Mouse (Mus musculus) liver, embryonic 15.5 days (tissue): ENCODE measurements around the gene Krtap1-3. TPM values are rescaled to one million over a fixed set of nuclear protein-coding genes. Genes with fewer than 3 reads are reported as not detected.
"Not testable (repeated sequence)": the region's sequence is repeated elsewhere in the genome, so short reads cannot be mapped to it uniquely, and the experiment has no call there.

Experiments used
- ATAC-seq: fragments of 200-750 bp; cut with Nextera tagmentation; 2 replicates; pipeline ENCODE4 v1.8.0; 2017; ENCODE audit warnings: moderate number of reproducible peaks, mild to moderate bottlenecking, moderate library complexity; ENCODE audit not compliant: insufficient read depth
- H3K27ac ChIP-seq: fragments of 300-500 bp; sonication (generic); replicated peaks from 2 replicates; pipeline ENCODE4 v1.5.1; 2015; ENCODE audit warnings: mild to moderate bottlenecking, inconsistent platforms
- H3K27me3 ChIP-seq: fragments of 300-500 bp; sonication (generic); 2 replicates; pipeline ENCODE4 v1.6.1; 2015; ENCODE audit warnings: mild to moderate bottlenecking, inconsistent platforms
- H3K36me3 ChIP-seq: fragments of 300-500 bp; sonication (generic); replicated peaks from 2 replicates; pipeline ENCODE4 v1.6.1; 2015; ENCODE audit warnings: moderate library complexity, mild to moderate bottlenecking, inconsistent platforms
- H3K4me1 ChIP-seq: fragments of 300-500 bp; sonication (generic); replicated peaks from 2 replicates; pipeline ENCODE4 v1.6.1; 2015; ENCODE audit warnings: inconsistent platforms
- H3K4me2 ChIP-seq: fragments of 300-500 bp; sonication (generic); 2 replicates; pipeline ENCODE4 v1.6.1; 2015; ENCODE audit warnings: moderate library complexity, mild to moderate bottlenecking, inconsistent platforms
- H3K4me3 ChIP-seq: fragments of 300-500 bp; sonication (generic); replicated peaks from 2 replicates; pipeline ENCODE4 v1.5.1; 2015; ENCODE audit warnings: mild to moderate bottlenecking, inconsistent platforms
- H3K9ac ChIP-seq: fragments of 300-500 bp; sonication (generic); 2 replicates; pipeline ENCODE4 v1.6.1; 2015; ENCODE audit warnings: moderate library complexity, mild to moderate bottlenecking, inconsistent platforms
- H3K9me3 ChIP-seq: fragments of 300-500 bp; sonication (generic); replicated peaks from 2 replicates; pipeline ENCODE4 v1.6.1; 2016; ENCODE audit warnings: inconsistent platforms
- WGBS: fragments of 180-500 bp; shearing (Covaris S2); methylation state at CpG from one replicate; pipeline ENCODE4 v1.1.7; 2015; ENCODE audit warnings: mixed read lengths; ENCODE audit not compliant: insufficient replicate concordance; 5-methylcytosine and 5-hydroxymethylcytosine counted together
- polyA plus RNA-seq: library from polyadenylated mRNA; unstranded; fragments of >200 nt; fragmentation: Nextera tagmentation; extraction: Ambion mirVana; gene quantifications from 2 replicates; pipeline ENCODE4 v1.2.1, GENCODE M21; 2015

The Krtap1-3 gene
- not detected in 2 replicates for polyA plus RNA-seq

DNA sequence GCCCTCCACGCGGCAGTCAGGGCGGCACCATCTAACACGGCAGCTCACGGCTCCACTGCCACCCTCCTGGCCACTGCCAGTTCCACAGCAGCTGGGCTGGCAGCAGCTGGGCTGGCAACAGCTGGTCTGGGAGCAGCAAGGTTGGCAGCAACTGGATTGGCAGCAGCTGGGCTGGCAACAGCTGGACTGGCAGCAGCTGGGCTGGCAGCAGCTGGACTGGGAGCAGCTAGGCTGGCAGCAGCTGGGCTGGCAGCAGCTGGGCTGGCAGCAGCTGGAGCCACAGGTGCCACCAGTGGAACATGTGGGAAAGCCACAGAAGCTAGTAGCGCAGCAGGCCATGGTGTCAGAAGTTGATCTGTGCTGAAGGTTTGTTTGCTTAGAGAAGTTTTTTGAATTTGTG lies at the start of gene Krtap1-3:
Gene Krtap1-3 (minus strand): TSS at position 359 of the 400 bp plus-strand sequence.
- Histone ChIP-seq H3K36me3 (no peaks in the 10 kb centered on the region), H3K27ac (no peak within 1 kb of the TSS), H3K4me3 (no peak within 1 kb of the TSS), H3K27me3 (no peaks in the 10 kb centered on the region), H3K9me3 (no peaks in the 10 kb centered on the region), H3K9ac (no peak within 1 kb of the TSS), H3K4me1 (no peaks in the 10 kb centered on the region), H3K4me2 (no peak within 1 kb of the TSS)
- 78% methylated on average over 6 of the region's 6 CpGs for WGBS
- ATAC-seq, result no peak

DNA sequence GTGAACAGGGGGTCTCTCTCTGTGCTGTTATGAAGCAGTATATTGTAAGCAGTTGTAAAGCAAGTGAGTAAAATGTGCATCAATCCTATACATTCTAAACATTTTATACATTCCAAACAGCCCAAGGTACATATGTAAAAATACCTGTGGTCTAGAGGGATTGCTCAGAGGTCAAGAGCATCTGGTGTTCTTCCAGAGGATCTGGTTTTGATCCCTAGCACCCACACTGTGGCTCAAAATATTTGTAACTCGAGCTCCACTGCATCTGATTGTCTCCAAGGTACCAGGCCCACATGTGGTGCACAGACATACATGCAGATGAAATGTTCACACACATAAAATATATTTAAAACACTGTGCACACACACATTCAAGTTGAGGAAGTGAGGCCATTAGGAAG lies 49.8 kb upstream of the Krtap1-3 start:
- H3K4me2 ChIP-seq, result no peak overlapping the region
- H3K4me3 ChIP-seq, result no peak overlapping the region
- no peak overlapping the region for H3K27ac ChIP-seq
- WGBS, result 12% methylated on average over 1 of the region's 1 CpGs
- H3K9ac ChIP-seq, result no peak overlapping the region
- no peaks in the 10 kb centered on the region for H3K36me3 ChIP-seq
- no peak for ATAC-seq
- H3K4me1 ChIP-seq, result no peaks in the 10 kb centered on the region
- H3K9me3 ChIP-seq, result no peaks in the 10 kb centered on the region
- H3K27me3 ChIP-seq, result no peaks in the 10 kb centered on the region

DNA sequence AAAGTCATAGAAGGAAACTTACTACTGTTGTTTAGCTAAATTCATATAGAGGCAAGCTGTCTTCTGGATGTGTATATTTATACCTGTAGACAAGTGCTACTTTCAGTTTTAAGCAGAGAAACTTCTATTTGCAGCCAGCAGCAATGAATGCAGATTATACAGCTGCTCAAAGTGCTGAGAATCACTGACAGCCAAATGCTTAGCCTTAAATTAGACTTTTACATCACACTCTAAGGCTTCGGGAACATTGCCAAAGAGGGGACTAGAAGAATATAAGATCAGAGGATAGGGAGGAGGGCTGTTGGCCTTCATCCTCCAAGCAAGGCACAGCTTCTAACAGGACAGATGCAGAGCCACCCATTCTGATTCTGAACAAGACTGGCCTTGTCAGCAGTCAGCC lies 45.9 kb upstream of the Krtap1-3 start:
- no peaks in the 10 kb centered on the region for H3K9me3 ChIP-seq
- no peak overlapping the region for H3K4me3 ChIP-seq
- H3K4me2 ChIP-seq, result no peak overlapping the region
- 55% methylated on average over 1 of the region's 1 CpGs for WGBS
- no peaks in the 10 kb centered on the region for H3K27me3 ChIP-seq
- ATAC-seq, result no peak
- H3K4me1 ChIP-seq, result no peaks in the 10 kb centered on the region
- no peaks in the 10 kb centered on the region for H3K36me3 ChIP-seq
- no peak overlapping the region for H3K9ac ChIP-seq
- no peak overlapping the region for H3K27ac ChIP-seq

DNA sequence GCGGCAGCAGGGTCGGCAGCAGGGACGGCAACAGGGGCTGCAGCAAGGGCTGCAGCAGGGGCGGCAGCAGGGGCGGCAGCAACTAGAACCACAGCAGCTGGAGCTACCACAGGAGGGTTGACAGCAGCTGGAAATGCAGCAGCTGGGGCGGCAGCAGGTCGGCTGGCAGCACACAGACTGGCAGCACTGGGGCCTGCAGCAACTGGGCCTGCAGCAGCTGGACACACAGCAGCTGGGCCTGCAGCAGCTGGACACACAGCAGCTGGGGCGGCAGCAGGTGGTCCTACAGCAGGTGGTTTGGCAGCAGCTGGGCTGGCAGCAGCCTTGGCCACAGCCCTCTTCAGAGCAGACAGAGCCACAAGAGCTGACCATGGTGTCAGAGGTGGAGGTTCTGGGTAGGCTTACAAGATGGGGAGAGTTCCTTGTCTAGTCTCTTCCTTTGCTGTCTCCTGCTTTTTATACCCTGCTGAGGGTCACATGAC lies 43.6 kb upstream of the Krtap1-3 start, which contains the start of gene Krtap4-2:
Gene Krtap4-2 (minus strand): TSS at position 432 of the 482 bp plus-strand sequence.
- Histone ChIP-seq H3K9ac (no peak within 1 kb of the TSS), H3K9me3 (no peaks in the 10 kb centered on the region), H3K36me3 (no peaks in the 10 kb centered on the region), H3K27ac (no peak within 1 kb of the TSS), H3K4me3 (no peak within 1 kb of the TSS), H3K4me1 (no peaks in the 10 kb centered on the region), H3K27me3 (no peaks in the 10 kb centered on the region), H3K4me2 (no peak within 1 kb of the TSS)
- no peak for ATAC-seq
- WGBS, result 46% methylated on average over 8 of the region's 8 CpGs

DNA sequence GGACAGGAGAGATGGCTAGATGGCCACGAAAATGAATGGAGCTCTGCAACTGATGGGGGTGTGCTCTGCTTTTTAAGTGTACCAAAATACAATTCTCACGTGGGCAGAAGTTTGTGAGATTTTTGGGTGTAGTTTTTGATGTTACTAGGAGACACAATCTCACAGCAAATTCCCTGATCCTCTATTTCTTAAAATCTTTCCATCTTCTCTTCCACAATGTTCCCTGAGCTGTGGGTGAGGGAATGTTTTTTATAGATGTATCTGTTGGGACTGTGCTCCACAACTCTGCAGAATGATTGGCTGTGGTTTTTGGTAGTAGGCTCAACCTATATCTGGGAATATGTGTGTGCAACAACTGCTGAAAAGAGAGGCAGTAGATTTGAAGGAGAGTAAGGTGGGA lies 42.2 kb upstream of the Krtap1-3 start:
- Histone ChIP-seq H3K36me3 (no peaks in the 10 kb centered on the region), H3K9ac (no peak overlapping the region), H3K27ac (no peak overlapping the region), H3K4me3 (no peak overlapping the region), H3K27me3 (no peaks in the 10 kb centered on the region), H3K9me3 (no peaks in the 10 kb centered on the region), H3K4me1 (no peaks in the 10 kb centered on the region), H3K4me2 (no peak overlapping the region)
- WGBS, result 33% methylated on average over 2 of the region's 2 CpGs
- no peak for ATAC-seq

DNA sequence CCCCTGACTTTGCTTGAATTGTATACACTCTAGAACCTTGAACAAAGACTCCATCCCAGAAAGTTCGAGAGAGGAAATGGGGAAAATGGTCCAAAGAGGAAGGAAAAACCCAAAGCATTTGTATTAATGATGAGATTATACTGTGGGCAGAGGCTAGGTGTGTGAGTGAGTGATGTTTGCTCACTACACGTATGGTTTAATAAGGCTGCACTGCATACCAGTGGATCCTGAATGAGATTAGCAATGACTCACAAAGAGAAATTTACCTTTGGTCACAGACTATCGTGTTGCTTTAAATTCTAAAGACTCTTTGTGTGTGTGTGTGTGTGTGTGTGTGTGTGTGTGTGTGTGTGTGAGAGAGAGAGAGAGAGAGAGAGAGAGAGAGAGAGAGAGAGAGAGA lies 39.8 kb upstream of the Krtap1-3 start:
- no peaks in the 10 kb centered on the region for H3K9me3 ChIP-seq
- WGBS, result 44% methylated on average over 3 of the region's 3 CpGs
- no peak overlapping the region for H3K4me2 ChIP-seq
- H3K36me3 ChIP-seq, result no peaks in the 10 kb centered on the region
- H3K9ac ChIP-seq, result no peak overlapping the region
- H3K27me3 ChIP-seq, result no peaks in the 10 kb centered on the region
- no peaks in the 10 kb centered on the region for H3K4me1 ChIP-seq
- H3K27ac ChIP-seq, result no peak overlapping the region
- no peak for ATAC-seq
- H3K4me3 ChIP-seq, result no peak overlapping the region

DNA sequence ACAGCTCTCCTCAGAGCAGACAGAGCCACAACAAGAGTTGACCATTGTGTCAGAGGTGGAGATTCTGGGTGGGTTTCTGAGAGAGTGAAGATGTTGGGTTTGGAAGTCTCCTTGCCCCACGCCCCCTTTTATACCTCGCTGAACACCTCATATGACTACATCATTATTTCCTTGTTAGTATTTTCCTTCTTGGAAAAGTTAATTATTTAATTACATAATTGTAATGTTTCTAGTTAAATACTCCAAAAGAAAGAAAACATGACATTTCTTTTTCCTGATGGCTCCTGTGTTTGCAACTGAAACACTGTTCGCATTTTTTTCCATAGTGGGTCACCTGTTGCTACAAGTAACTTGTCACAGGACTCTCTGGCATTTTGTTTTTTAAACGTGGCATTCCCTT lies 37.0 kb upstream of the Krtap1-3 start, which contains the start of gene Krtap4-1:
Gene Krtap4-1 (minus strand): TSS at position 101 of the 400 bp plus-strand sequence.
- Histone ChIP-seq H3K9ac (no peak within 1 kb of the TSS), H3K4me1 (no peaks in the 10 kb centered on the region), H3K4me3 (no peak within 1 kb of the TSS), H3K36me3 (no peaks in the 10 kb centered on the region), H3K9me3 (no peaks in the 10 kb centered on the region), H3K27me3 (no peaks in the 10 kb centered on the region), H3K27ac (no peak within 1 kb of the TSS), H3K4me2 (no peak within 1 kb of the TSS)
- ATAC-seq, result no peak
- 60% methylated on average over 4 of the region's 4 CpGs for WGBS

DNA sequence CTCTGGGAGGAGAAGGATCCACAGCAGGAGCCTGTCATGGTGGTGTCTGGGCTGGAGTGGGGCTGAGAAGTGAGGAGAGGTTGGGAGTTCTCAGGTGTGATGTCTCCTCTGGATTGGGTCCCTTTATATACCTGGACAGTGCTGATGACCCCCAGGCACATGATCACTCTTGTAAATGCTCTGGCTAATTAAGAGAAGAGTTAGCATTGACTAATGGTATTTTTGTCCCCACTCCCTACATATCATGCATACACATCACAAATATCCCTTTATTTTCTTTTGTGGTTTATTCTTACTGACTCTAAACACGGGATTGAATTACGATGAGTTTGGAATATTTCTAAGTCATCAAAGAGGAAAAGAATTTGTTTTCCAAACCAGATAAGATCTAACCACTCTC lies 29.2 kb upstream of the Krtap1-3 start, which contains the start of gene Gm11562:
Gene Gm11562 (minus strand): TSS at position 101 of the 400 bp plus-strand sequence.
- no peaks in the 10 kb centered on the region for H3K36me3 ChIP-seq
- H3K27me3 ChIP-seq, result no peaks in the 10 kb centered on the region
- no peak within 1 kb of the TSS for H3K27ac ChIP-seq
- no peaks in the 10 kb centered on the region for H3K9me3 ChIP-seq
- no peak within 1 kb of the TSS for H3K9ac ChIP-seq
- 68% methylated on average over 2 of the region's 2 CpGs for WGBS
- H3K4me2 ChIP-seq, result no peak within 1 kb of the TSS
- no peak within 1 kb of the TSS for H3K4me3 ChIP-seq
- no peaks in the 10 kb centered on the region for H3K4me1 ChIP-seq
- ATAC-seq, result no peak

DNA sequence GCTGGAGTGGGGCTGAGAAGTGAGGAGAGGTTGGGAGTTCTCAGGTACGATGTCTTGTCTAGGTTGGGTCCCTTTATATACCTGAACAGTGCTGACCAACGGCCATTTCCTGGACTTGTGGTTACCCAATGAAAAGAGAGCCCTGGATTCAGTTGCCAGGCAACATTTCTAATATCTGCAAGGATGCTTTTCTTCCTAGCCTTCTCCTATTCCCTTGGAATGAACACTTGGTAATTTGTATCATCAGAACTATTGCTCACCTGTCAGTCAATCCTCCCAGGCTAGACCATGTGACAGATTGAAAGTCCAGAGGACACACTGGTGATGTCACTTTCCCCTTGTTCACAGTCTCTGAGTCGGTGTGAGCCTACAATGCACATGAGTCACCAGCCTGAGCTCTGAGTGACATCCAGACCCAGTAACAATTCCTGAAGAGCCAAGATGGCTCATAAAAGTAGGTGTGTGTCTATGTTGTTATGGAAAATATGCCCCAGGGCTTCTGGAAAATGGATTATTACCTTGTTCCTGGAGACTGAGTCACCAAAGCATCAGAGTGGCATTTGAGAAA lies 23.7 kb upstream of the Krtap1-3 start, which contains the start of gene Krtap2-4:
Gene Krtap2-4 (minus strand): TSS at position 51 of the 568 bp plus-strand sequence.
- ATAC-seq, result no peak
- WGBS, result 39% methylated on average over 3 of the region's 3 CpGs

DNA sequence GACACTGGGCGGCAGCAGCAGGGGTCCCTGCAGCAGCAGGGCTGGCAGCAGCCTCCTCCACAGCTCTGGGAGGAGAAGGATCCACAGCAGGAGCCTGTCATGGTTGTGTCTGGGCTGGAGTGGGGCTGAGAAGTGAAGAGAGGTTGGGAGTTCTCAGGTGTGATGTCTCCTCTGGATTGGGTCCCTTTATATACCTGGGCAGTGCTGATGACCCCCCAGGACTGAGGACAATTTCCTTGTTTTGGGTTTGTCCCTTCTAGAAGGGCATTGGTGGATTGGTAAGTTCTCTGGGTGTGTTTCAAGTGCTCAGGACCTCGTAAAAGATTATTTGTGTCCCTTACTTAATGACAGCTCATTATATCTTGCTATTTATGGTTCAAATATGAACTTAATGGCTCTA lies 18.9 kb upstream of the Krtap1-3 start, which contains the start of gene Gm11937:
Gene Gm11937 (minus strand): TSS at position 101 of the 400 bp plus-strand sequence.
- H3K36me3 ChIP-seq, H3K4me2 ChIP-seq, H3K9ac ChIP-seq, H3K4me3 ChIP-seq, H3K9me3 ChIP-seq, H3K27me3 ChIP-seq, H3K4me1 ChIP-seq, ATAC-seq, H3K27ac ChIP-seq: not testable (repeated sequence)
- 35% methylated on average over 2 of the region's 2 CpGs for WGBS

More for the DNA sequence above, 23.7 kb upstream of the Krtap1-3 start, which contains the start of gene Krtap2-4:
- no peaks in the 10 kb centered on the region for H3K36me3 ChIP-seq
- no peak within 1 kb of the TSS for H3K9ac ChIP-seq
- H3K27me3 ChIP-seq, result no peaks in the 10 kb centered on the region
- no peak within 1 kb of the TSS for H3K27ac ChIP-seq
- no peaks in the 10 kb centered on the region for H3K9me3 ChIP-seq
- no peak within 1 kb of the TSS for H3K4me3 ChIP-seq
- no peak within 1 kb of the TSS for H3K4me2 ChIP-seq
- no peaks in the 10 kb centered on the region for H3K4me1 ChIP-seq

DNA sequence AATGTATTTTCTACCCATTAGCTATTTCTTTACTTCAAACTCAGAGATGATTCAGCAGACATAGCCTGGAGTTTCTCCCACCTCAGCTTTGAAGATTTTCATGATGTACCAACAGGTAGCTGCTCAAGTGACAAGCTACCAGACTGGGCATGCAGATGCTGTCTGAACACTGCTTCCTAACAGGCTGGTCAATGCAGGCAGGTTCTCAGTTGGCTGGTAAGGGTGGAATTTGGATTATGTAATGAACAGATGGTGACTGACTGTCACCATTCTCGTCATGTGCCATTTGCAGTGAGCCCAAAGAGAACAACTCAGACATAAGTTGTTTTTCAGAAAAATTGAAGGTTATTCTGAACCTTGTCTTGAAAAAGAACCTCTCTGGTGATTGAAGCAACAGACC lies 18.0 kb upstream of the Krtap1-3 start:
- Histone ChIP-seq H3K9me3 (no peaks in the 10 kb centered on the region), H3K36me3 (no peaks in the 10 kb centered on the region), H3K9ac (no peak overlapping the region), H3K4me2 (no peak overlapping the region), H3K27me3 (no peaks in the 10 kb centered on the region), H3K4me3 (no peak overlapping the region), H3K27ac (no peak overlapping the region), H3K4me1 (no peaks in the 10 kb centered on the region)
- no peak for ATAC-seq
- 26% methylated on average over 1 of the region's 1 CpGs for WGBS

DNA sequence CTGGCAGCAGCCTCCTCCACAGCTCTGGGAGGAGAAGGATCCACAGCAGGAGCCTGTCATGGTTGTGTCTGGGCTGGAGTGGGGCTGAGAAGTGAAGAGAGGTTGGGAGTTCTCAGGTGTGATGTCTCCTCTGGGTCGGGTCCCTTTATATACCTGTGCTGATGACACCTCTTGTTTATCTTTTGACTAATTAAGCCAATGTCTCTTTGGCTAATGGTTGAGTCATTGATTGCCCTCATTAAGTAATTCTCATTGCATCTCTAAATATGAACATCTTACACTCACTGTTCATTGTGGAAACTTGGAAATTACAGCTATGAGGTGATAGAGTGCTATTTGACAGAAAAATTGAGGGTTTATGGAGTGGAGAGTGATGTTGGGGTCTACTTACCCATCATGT lies 12.1 kb upstream of the Krtap1-3 start, which contains the start of gene Gm11938:
Gene Gm11938 (minus strand): TSS at position 101 of the 400 bp plus-strand sequence.
- H3K27me3 ChIP-seq, H3K4me3 ChIP-seq, ATAC-seq, H3K36me3 ChIP-seq, H3K27ac ChIP-seq, H3K9me3 ChIP-seq, H3K4me1 ChIP-seq, H3K4me2 ChIP-seq, H3K9ac ChIP-seq: not testable (repeated sequence)
- WGBS, result 43% methylated on average over 1 of the region's 1 CpGs
